Mouse (Mus musculus): ENCODE measurements around the gene BC025446. TPM values are rescaled to one million over a fixed set of nuclear protein-coding genes. Genes with fewer than 3 reads are reported as not detected.

The BC025446 gene
- polyA plus RNA-seq, 1 experiment from 2014 or later: 5.2 TPM

DNA sequence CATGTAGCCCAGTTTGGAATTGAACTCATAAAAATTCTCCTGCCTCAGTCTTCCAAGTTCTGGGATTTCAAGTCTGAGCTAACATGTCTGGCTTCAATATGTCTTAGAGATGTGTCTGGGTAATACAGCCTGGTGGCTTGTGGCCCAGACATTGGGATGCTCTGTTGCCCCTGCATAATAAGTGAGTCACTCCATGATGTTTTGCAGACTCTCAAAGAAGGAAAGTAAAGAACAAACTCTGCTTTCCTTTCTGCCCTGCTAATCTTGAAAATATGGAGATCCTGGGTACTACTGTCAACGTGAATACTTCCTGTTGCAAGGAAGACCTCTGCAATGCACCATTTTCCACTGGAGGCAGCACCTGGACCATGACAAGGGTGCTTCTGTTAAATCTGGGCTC is 55.2 kb downstream of the BC025446 start:
- Histone ChIP-seq H3K4me1 (ENCODE audit: control insufficient read depth, low read depth, low read length) (no peaks in the 10 kb centered on the region), H3K36me3 (ENCODE audit: control insufficient read depth, insufficient read depth) (no peaks in the 10 kb centered on the region), H3K9me3 (replicated peaks; ENCODE audit: control insufficient read depth, low read length) (no peaks in the 10 kb centered on the region), H3K4me2 (ENCODE audit: low read depth, low read length) (no peak overlapping the region), H3K27ac (ENCODE audit: low read length) (no peak overlapping the region), H3K9ac (ENCODE audit: low read depth, low read length) (no peak overlapping the region), H3K4me3 (ENCODE audit: low read depth, low read length) (no peak overlapping the region), H3K27me3 (ENCODE audit: control insufficient read depth, insufficient read depth, low read depth, low read length) (no peaks in the 10 kb centered on the region)
- no peak for ATAC-seq (ENCODE audit: low read depth)
- WGBS (ENCODE audit: insufficient replicate concordance): 55% methylated on average over 1 of the region's 1 CpGs

DNA sequence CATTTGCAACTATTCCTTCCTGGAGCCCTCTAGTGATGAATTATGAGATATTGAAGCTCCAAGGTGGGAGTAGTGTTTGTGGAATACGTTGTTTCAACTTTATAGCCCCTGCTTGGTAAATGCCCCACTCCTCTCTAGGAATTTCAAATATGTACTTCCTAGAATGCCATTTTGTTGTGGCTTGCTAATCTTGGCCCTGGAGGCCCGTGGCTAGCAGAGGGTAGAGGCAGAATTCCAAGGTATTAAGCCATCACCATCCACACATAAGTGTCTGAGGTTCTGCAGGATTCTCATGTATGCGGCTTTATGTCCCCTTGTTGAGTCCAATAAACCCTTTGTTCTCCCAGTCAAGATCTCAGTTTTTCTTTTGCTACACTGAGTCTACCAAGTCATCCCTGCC is 55.7 kb downstream of the BC025446 start:
- Histone ChIP-seq H3K4me3 (ENCODE audit: low read depth, low read length) (no peak overlapping the region), H3K9ac (ENCODE audit: low read depth, low read length) (no peak overlapping the region), H3K27me3 (ENCODE audit: control insufficient read depth, insufficient read depth, low read depth, low read length) (no peaks in the 10 kb centered on the region), H3K9me3 (replicated peaks; ENCODE audit: control insufficient read depth, low read length) (no peaks in the 10 kb centered on the region), H3K4me2 (ENCODE audit: low read depth, low read length) (no peak overlapping the region), H3K36me3 (ENCODE audit: control insufficient read depth, insufficient read depth) (no peaks in the 10 kb centered on the region), H3K27ac (ENCODE audit: low read length) (no peak overlapping the region), H3K4me1 (ENCODE audit: control insufficient read depth, low read depth, low read length) (no peaks in the 10 kb centered on the region)
- no peak for ATAC-seq (ENCODE audit: low read depth)
- WGBS (ENCODE audit: insufficient replicate concordance): 49% methylated on average over 3 of the region's 3 CpGs

Other genes with a start within 250 kb of the BC025446 start
- gene Ly6i, start 232.9 kb upstream of the BC025446 start, polyA plus RNA-seq (2015; fragmentation: Nextera tagmentation; extraction: Ambion mirVana): 0.11 TPM in 1 of 2 replicates, not detected in the other
- gene Ly6a, start 218.3 kb upstream of the BC025446 start, polyA plus RNA-seq (2015; fragmentation: Nextera tagmentation; extraction: Ambion mirVana): 2.7 and 3.1 TPM in 2 replicates
- 0.23 and 0.78 TPM in 2 replicates for gene Ly6c1, start 167.5 kb upstream of the BC025446 start, polyA plus RNA-seq (2015; fragmentation: Nextera tagmentation; extraction: Ambion mirVana)
- gene Ly6c2, start 104.4 kb upstream of the BC025446 start, polyA plus RNA-seq (2015; fragmentation: Nextera tagmentation; extraction: Ambion mirVana): 53.7 and 63.2 TPM in 2 replicates
- 3.5 and 3.8 TPM in 2 replicates for gene Ly6g, start 61.1 kb upstream of the BC025446 start, polyA plus RNA-seq (2015; fragmentation: Nextera tagmentation; extraction: Ambion mirVana)
- gene Ly6f, start 52.0 kb downstream of the BC025446 start, polyA plus RNA-seq (2015; fragmentation: Nextera tagmentation; extraction: Ambion mirVana): not detected in 2 replicates

Data from liver, embryonic 16.5 days (tissue).